Mouse (Mus musculus): ENCODE measurements around the gene Olfr984. TPM values are rescaled to one million over a fixed set of nuclear protein-coding genes. Genes with fewer than 3 reads are reported as not detected.

Olfr984 gene
- polyA plus RNA-seq (2014; fragmentation: Illumina TruSeq; extraction: RNeasy Lipid Tissue Mini Kit (QIAGEN cat#74804); ENCODE audit: low read depth, low replicate concordance), result not detected

GRCm38 (mm10) chr9:40114106-40114505, at the start of gene Olfr984:
Olfr984 (minus strand) TSS chr9:40114206.

GRCm38 (mm10) chr9:40130084-40130483, 16.1 kb upstream of the Olfr984 start, which contains the start of gene Olfr985:
Olfr985 (minus strand) TSS chr9:40130184.

DNA sequence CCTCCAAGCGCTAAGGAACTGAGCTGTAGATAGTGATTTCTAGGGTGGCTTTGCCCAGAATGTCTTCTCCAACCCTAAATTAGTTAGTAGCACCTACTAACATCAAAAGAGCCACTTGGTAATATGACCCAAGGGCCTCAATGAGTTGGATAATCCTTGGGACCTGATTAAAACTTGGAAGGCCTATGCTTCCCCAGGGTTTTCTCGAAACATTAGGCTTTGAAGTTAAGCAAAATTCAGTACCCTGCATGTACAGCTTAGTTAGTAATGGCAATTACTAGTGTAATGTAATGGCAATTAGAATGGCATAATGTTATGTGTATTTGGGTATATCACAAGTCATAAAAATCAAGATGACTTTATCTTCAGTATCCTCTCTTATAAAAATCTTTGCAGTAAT, 20.5 kb downstream of the Olfr984 start, which contains the start of gene Olfr983:
Olfr983 (minus strand) TSS at position 101 of the 400 bp plus-strand sequence.

DNA sequence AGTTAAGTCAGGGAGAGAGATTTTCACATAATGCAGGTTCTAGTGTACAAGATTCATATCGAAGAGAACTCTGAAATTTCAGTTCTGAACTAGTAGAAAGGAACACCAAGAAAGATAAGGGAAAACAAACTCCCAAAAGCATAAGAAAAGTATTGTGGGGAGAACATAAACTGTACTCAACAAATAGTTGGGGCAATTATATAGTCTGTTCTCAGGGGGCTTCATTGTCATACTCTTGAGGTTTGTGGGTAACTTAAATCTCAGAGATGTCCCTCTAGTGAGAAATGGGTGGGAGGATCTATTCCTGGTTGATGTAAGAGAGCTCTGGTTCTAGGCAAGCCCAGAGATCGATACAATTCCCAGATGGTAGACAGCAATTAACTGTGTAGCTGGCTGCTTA, 40.5 kb downstream of the Olfr984 start, which contains the start of gene Olfr982:
Olfr982 (plus strand) TSS at position 301 of the 400 bp plus-strand sequence.

Other genes with a start within 250 kb of the Olfr984 start
- not detected for gene Olfr972, start 247.8 kb downstream of the Olfr984 start, polyA plus RNA-seq (2014; fragmentation: Illumina TruSeq; extraction: RNeasy Lipid Tissue Mini Kit (QIAGEN cat#74804); ENCODE audit: low read depth, low replicate concordance)
- not detected for gene Olfr229, start 206.9 kb downstream of the Olfr984 start, polyA plus RNA-seq (2014; fragmentation: Illumina TruSeq; extraction: RNeasy Lipid Tissue Mini Kit (QIAGEN cat#74804); ENCODE audit: low read depth, low replicate concordance)
- not detected for gene Olfr974, start 176.7 kb downstream of the Olfr984 start, polyA plus RNA-seq (2014; fragmentation: Illumina TruSeq; extraction: RNeasy Lipid Tissue Mini Kit (QIAGEN cat#74804); ENCODE audit: low read depth, low replicate concordance)
- not detected for gene Olfr975, start 162.2 kb downstream of the Olfr984 start, polyA plus RNA-seq (2014; fragmentation: Illumina TruSeq; extraction: RNeasy Lipid Tissue Mini Kit (QIAGEN cat#74804); ENCODE audit: low read depth, low replicate concordance)
- not detected for gene Olfr976, start 153.1 kb downstream of the Olfr984 start, polyA plus RNA-seq (2014; fragmentation: Illumina TruSeq; extraction: RNeasy Lipid Tissue Mini Kit (QIAGEN cat#74804); ENCODE audit: low read depth, low replicate concordance)
- not detected for gene Olfr978, start 122.1 kb downstream of the Olfr984 start, polyA plus RNA-seq (2014; fragmentation: Illumina TruSeq; extraction: RNeasy Lipid Tissue Mini Kit (QIAGEN cat#74804); ENCODE audit: low read depth, low replicate concordance)
- not detected for gene Olfr979, start 110.7 kb downstream of the Olfr984 start, polyA plus RNA-seq (2014; fragmentation: Illumina TruSeq; extraction: RNeasy Lipid Tissue Mini Kit (QIAGEN cat#74804); ENCODE audit: low read depth, low replicate concordance)
- not detected for gene Olfr980, start 104.6 kb downstream of the Olfr984 start, polyA plus RNA-seq (2014; fragmentation: Illumina TruSeq; extraction: RNeasy Lipid Tissue Mini Kit (QIAGEN cat#74804); ENCODE audit: low read depth, low replicate concordance)
- not detected for gene Olfr981, start 92.7 kb downstream of the Olfr984 start, polyA plus RNA-seq (2014; fragmentation: Illumina TruSeq; extraction: RNeasy Lipid Tissue Mini Kit (QIAGEN cat#74804); ENCODE audit: low read depth, low replicate concordance)
- not detected for gene Olfr982, start 40.4 kb downstream of the Olfr984 start, polyA plus RNA-seq (2014; fragmentation: Illumina TruSeq; extraction: RNeasy Lipid Tissue Mini Kit (QIAGEN cat#74804); ENCODE audit: low read depth, low replicate concordance)
- not detected for gene Olfr983, start 20.6 kb downstream of the Olfr984 start, polyA plus RNA-seq (2014; fragmentation: Illumina TruSeq; extraction: RNeasy Lipid Tissue Mini Kit (QIAGEN cat#74804); ENCODE audit: low read depth, low replicate concordance)
- not detected for gene Olfr985, start 16.0 kb upstream of the Olfr984 start, polyA plus RNA-seq (2014; fragmentation: Illumina TruSeq; extraction: RNeasy Lipid Tissue Mini Kit (QIAGEN cat#74804); ENCODE audit: low read depth, low replicate concordance)
- not detected for gene Tmem225, start 33.9 kb upstream of the Olfr984 start, polyA plus RNA-seq (2014; fragmentation: Illumina TruSeq; extraction: RNeasy Lipid Tissue Mini Kit (QIAGEN cat#74804); ENCODE audit: low read depth, low replicate concordance)
- gene Olfr986, start 66.7 kb upstream of the Olfr984 start, polyA plus RNA-seq (2014; fragmentation: Illumina TruSeq; extraction: RNeasy Lipid Tissue Mini Kit (QIAGEN cat#74804); ENCODE audit: low read depth, low replicate concordance), result not detected
- gene Zfp202, start 78.1 kb upstream of the Olfr984 start, polyA plus RNA-seq (2014; fragmentation: Illumina TruSeq; extraction: RNeasy Lipid Tissue Mini Kit (QIAGEN cat#74804); ENCODE audit: low read depth, low replicate concordance), result 8.2 TPM
- 5.8 TPM for gene Scn3b, start 155.0 kb upstream of the Olfr984 start, polyA plus RNA-seq (2014; fragmentation: Illumina TruSeq; extraction: RNeasy Lipid Tissue Mini Kit (QIAGEN cat#74804); ENCODE audit: low read depth, low replicate concordance)

Data from adrenal gland, adult 10 weeks (tissue).